Comparison of ENCODE assay signal across 18 mouse cellular contexts in genomic region chrX:140179850-140180249, GRCm38 (mm10).
A peak's percentile ranks its signal among the peaks of the same experiment; 100 is the strongest.
DNase-seq lines count a peak whose midpoint lies in the region; ATAC-seq and TF ChIP-seq lines count a peak whose summit lies in the region.
"Had no signal": no experiment of that assay in that cellular context is flagged by ENCODE, and none has a peak within 500 bp of the region (broad histone marks: within the 10 kb centered on the region; RNA-seq: fewer than 3 reads in every experiment).

No protein-coding gene starts in this region.

- DNase-seq in forebrain, embryonic 14.5 days (ENCODE audit: low spot score) = peak; percentile 4
- no peak for DNase-seq in forebrain, embryonic 11.5 days (ENCODE audit: low spot score)
- DNase-seq in right cerebral cortex, adult 2 months (ENCODE audit: low spot score in 2 of 2) = peak; percentile 3
- DNase-seq in right cerebral cortex, postnatal 4 days = no peak
- DNase-seq in layer of hippocampus, adult 9-11 months = peak; percentile 16
- DNase-seq in heart, postnatal 14 days = no peak
- DNase-seq in adrenal gland, adult 18-20 months (ENCODE audit: low spot score in 2 of 2) = no peak
- DNase-seq in thymus, adult 2 months = no peak
- DNase-seq: adrenal gland, postnatal 25 days; embryo, embryonic 11 days; gastrocnemius, postnatal 10 days; heart, adult 18-20 months; kidney, adult 18-20 months; kidney, postnatal 14 days; lung, postnatal 14 days; thymus, postnatal 4 days had no signal

- H3K27ac ChIP-seq in forebrain, embryonic 14.5 days (ENCODE audit: low read depth, low read length) = no peak overlapping the region
- H3K27ac ChIP-seq in forebrain, embryonic 11.5 days (ENCODE audit: low read depth, low read length) = no peak overlapping the region
- no peak overlapping the region for H3K27ac ChIP-seq in thymus, adult 2 months (ENCODE audit: control insufficient read depth, insufficient read depth, low read length)
- H3K27ac ChIP-seq: forebrain, embryonic 12.5 days; liver, embryonic 15.5 days had no signal

- TF ChIP-seq CTCF in thymus, adult 2 months (IDR thresholded peaks at IDR 0.05; ENCODE audit: borderline replicate concordance, control insufficient read depth, extremely low read depth, insufficient read depth, low read length, poor library complexity) = no peak

- no peaks in the 10 kb centered on the region for H3K4me1 ChIP-seq in forebrain, embryonic 14.5 days (ENCODE audit: control insufficient read depth, insufficient read depth, low read length)
- no peaks in the 10 kb centered on the region for H3K4me1 ChIP-seq in forebrain, embryonic 11.5 days (replicated peaks; ENCODE audit: control insufficient read depth, insufficient read depth, low read length)
- no peaks in the 10 kb centered on the region for H3K4me1 ChIP-seq in thymus, adult 2 months (replicated peaks; ENCODE audit: control insufficient read depth, insufficient read depth, low read length)
- H3K4me1 ChIP-seq: forebrain, embryonic 12.5 days; liver, embryonic 15.5 days had no signal

- no peak overlapping the region for H3K4me3 ChIP-seq in forebrain, embryonic 14.5 days (ENCODE audit: low read depth, low read length)
- no peak overlapping the region for H3K4me3 ChIP-seq in forebrain, embryonic 11.5 days (ENCODE audit: low read depth, low read length)
- no peak overlapping the region for H3K4me3 ChIP-seq in thymus, adult 2 months (ENCODE audit: control insufficient read depth, insufficient read depth, low read length)
- H3K4me3 ChIP-seq: forebrain, embryonic 12.5 days; liver, embryonic 15.5 days had no signal

- H3K4me2 ChIP-seq in forebrain, embryonic 14.5 days (ENCODE audit: low read length) = no peak overlapping the region
- H3K4me2 ChIP-seq in forebrain, embryonic 11.5 days (ENCODE audit: low read depth, low read length, severe bottlenecking) = no peak overlapping the region
- H3K4me2 ChIP-seq: forebrain, embryonic 12.5 days; liver, embryonic 15.5 days had no signal

- H3K27me3 ChIP-seq in forebrain, embryonic 14.5 days (replicated peaks; ENCODE audit: control insufficient read depth, insufficient read depth, low read length) = no peaks in the 10 kb centered on the region
- H3K27me3 ChIP-seq in forebrain, embryonic 11.5 days (ENCODE audit: control insufficient read depth, insufficient read depth, low read length) = peaks cover 5% of the 10 kb centered on the region; the same call in 1 of the 2 replicates
- H3K27me3 ChIP-seq in thymus, adult 2 months (ENCODE audit: control insufficient read depth, insufficient read depth, low read length) = no peaks in the 10 kb centered on the region
- H3K27me3 ChIP-seq: liver, embryonic 15.5 days had no signal

- no peak overlapping the region for H3K9ac ChIP-seq in forebrain, embryonic 14.5 days (ENCODE audit: low read length)
- H3K9ac ChIP-seq in forebrain, embryonic 11.5 days (ENCODE audit: low read length) = no peak overlapping the region
- H3K9ac ChIP-seq: forebrain, embryonic 12.5 days; liver, embryonic 15.5 days had no signal

- intact Hi-C loops in heart, postnatal 14 days (cut with DNase I) = loop anchor here (10.0 kb wide), 1 partner anchor 305 kb away; the partner anchor contains the start of gene Morc4

- WGBS in forebrain, embryonic 14.5 days = 71% methylated on average over 4 of the region's 4 CpGs
- WGBS in forebrain, embryonic 11.5 days = 92% methylated on average over 4 of the region's 4 CpGs
- WGBS in thymus, adult 2 months = 92% methylated on average over 4 of the region's 4 CpGs

- H3K9me3 ChIP-seq in forebrain, embryonic 14.5 days (replicated peaks; ENCODE audit: control insufficient read depth, low read length) = no peaks in the 10 kb centered on the region
- H3K9me3 ChIP-seq in forebrain, embryonic 11.5 days (ENCODE audit: control insufficient read depth, low read length) = no peaks in the 10 kb centered on the region
- H3K9me3 ChIP-seq: forebrain, embryonic 12.5 days; liver, embryonic 15.5 days had no signal

- no peaks in the 10 kb centered on the region for H3K36me3 ChIP-seq in forebrain, embryonic 14.5 days (ENCODE audit: control insufficient read depth, insufficient read depth, low read length)
- no peaks in the 10 kb centered on the region for H3K36me3 ChIP-seq in forebrain, embryonic 11.5 days (ENCODE audit: control insufficient read depth, insufficient read depth, low read length)
- no peaks in the 10 kb centered on the region for H3K36me3 ChIP-seq in thymus, adult 2 months (ENCODE audit: control insufficient read depth, insufficient read depth, low read length)
- H3K36me3 ChIP-seq: forebrain, embryonic 12.5 days; liver, embryonic 15.5 days had no signal

- TF ChIP-seq POLR2A in thymus, adult 2 months (IDR thresholded peaks at IDR 0.05; ENCODE audit: control insufficient read depth, extremely low read depth, insufficient read depth, low read length, poor library complexity) = no peak

- ATAC-seq in forebrain, embryonic 14.5 days = no peak
- ATAC-seq in forebrain, embryonic 11.5 days (replicated peaks; ENCODE audit: low FRiP score) = no peak

Comparison
In these comparisons a context has a peak if more than half of its experiments do, and no peak if none do; other contexts are left out.
1. DNase-seq: peak in forebrain, embryonic 14.5 days (single experiment), right cerebral cortex, adult 2 months (2 of 2) and layer of hippocampus, adult 9-11 months (single experiment); none in forebrain, embryonic 11.5 days (single experiment), right cerebral cortex, postnatal 4 days (single experiment), heart, postnatal 14 days (0 of 2), adrenal gland, adult 18-20 months (0 of 2) and thymus, adult 2 months (single experiment).